Mouse (Mus musculus) neural tube, embryonic 11.5 days (tissue): ENCODE measurements around the gene Epas1. TPM values are rescaled to one million over a fixed set of nuclear protein-coding genes. Genes with fewer than 3 reads are reported as not detected.

Experiments
- ATAC-seq: fragments of 200-750 bp; cut with Nextera tagmentation; 2 replicates; pipeline ENCODE4 v1.8.0; 2017; ENCODE audit warnings: moderate number of reproducible peaks, mild to moderate bottlenecking, moderate TSS enrichment, moderate library complexity; ENCODE audit not compliant: insufficient read depth, low FRiP score, low TSS enrichment
- DNase-seq: peaks from one replicate; pipeline ENCODE4 v3.0.0-alpha.2; 2015; ENCODE audit warnings: low spot score
- H3K27ac ChIP-seq: fragments of 300-500 bp; sonication (generic); 2 replicates; pipeline ENCODE4 v1.5.1; 2014; ENCODE audit warnings: low read depth, mild to moderate bottlenecking, low read length
- H3K27me3 ChIP-seq: fragments of 300-500 bp; sonication (generic); 2 replicates; pipeline ENCODE4 v1.6.1; 2014; ENCODE audit warnings: mild to moderate bottlenecking, low read length, mixed read lengths; ENCODE audit not compliant: control insufficient read depth, insufficient read depth
- H3K36me3 ChIP-seq: fragments of 300-500 bp; sonication (generic); 2 replicates; pipeline ENCODE4 v1.6.1; 2014; ENCODE audit warnings: mild to moderate bottlenecking, low read length, moderate library complexity, mixed read lengths; ENCODE audit not compliant: control insufficient read depth, insufficient read depth
- H3K4me1 ChIP-seq: fragments of 300-500 bp; sonication (generic); 2 replicates; pipeline ENCODE4 v1.6.1; 2014; ENCODE audit warnings: low read length, mixed read lengths; ENCODE audit not compliant: control insufficient read depth, insufficient read depth
- H3K4me2 ChIP-seq: fragments of 300-500 bp; sonication (generic); 2 replicates; pipeline ENCODE4 v1.6.1; 2014; ENCODE audit warnings: low read depth, mild to moderate bottlenecking, moderate library complexity
- H3K4me3 ChIP-seq: fragments of 300-500 bp; sonication (generic); 2 replicates; pipeline ENCODE4 v1.5.1; 2014; ENCODE audit warnings: low read depth, low read length
- H3K9ac ChIP-seq: fragments of 300-500 bp; sonication (generic); 2 replicates; pipeline ENCODE4 v1.6.1; 2014; ENCODE audit warnings: mild to moderate bottlenecking, low read length
- H3K9me3 ChIP-seq: fragments of 300-500 bp; sonication (generic); 2 replicates; pipeline ENCODE4 v1.6.1; 2016; ENCODE audit warnings: low read length; ENCODE audit not compliant: control insufficient read depth
- WGBS: fragments of 180-500 bp; shearing (Covaris S2); extraction: QIAGEN DNeasy Blood & Tissue Kit; methylation state at CpG from one replicate; pipeline ENCODE4 v1.1.7; 2014; 5-methylcytosine and 5-hydroxymethylcytosine counted together
- polyA plus RNA-seq: library from polyadenylated mRNA; unstranded; fragments of >200 nt; fragmentation: Nextera tagmentation; extraction: Ambion mirVana; gene quantifications from 2 replicates; pipeline ENCODE4 v1.2.1, GENCODE M21; 2014

The Epas1 gene
- polyA plus RNA-seq, 1 experiment from 2014 or later, result 8.7 TPM

DNA sequence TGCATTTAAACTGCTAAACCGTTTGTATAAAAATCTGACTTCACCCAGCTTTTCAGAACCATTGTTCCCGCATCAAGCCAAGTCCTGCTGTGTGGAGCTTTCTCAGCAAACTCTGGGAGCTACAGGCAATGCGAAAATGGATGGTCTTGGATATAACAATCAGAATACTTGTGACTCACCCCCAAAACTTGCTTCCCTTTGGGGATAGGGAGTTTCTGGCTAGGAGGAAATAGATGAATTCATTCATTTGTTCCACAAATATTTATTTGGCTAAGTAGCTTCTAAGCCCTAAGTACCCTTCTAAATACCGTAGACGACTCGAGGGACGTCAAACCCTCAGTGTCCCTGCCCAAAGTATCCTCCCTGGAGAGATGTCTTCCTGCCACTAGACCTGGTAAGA, 27.0 kb upstream of the Epas1 start:
- no peak for DNase-seq
- no peak for ATAC-seq
- 89% methylated on average over 7 of the region's 7 CpGs for WGBS

DNA sequence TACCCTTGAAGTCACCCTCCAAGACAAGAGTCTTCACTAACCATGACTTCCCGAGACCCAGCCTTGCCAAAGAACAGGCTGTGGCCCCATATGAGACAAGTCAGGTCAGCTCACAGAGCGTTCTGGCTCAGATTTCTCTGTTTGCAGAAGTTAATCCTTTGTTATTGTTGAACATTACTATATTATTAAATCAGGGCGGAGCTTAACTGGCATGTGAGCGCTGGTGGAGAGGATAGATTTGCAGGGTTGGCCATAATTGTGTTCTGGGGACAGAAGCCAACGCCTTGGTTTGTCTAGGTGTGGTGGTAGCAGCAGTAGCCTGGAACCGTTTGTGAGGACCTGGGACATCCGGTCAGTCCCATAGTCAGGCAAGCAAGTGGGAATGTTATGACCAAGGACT, 26.5 kb upstream of the Epas1 start:
- Histone ChIP-seq H3K9me3 (no peaks in the 10 kb centered on the region), H3K4me2 (no peak overlapping the region), H3K9ac (no peak overlapping the region), H3K27me3 (no peaks in the 10 kb centered on the region), H3K4me1 (no peaks in the 10 kb centered on the region), H3K4me3 (no peak overlapping the region), H3K27ac (no peak overlapping the region), H3K36me3 (no peaks in the 10 kb centered on the region)
- WGBS, result 92% methylated on average over 7 of the region's 7 CpGs
- DNase-seq (no peak), ATAC-seq (no peak)

More for the DNA sequence above, 27.0 kb upstream of the Epas1 start:
- Histone ChIP-seq H3K27me3 (no peaks in the 10 kb centered on the region), H3K4me3 (no peak overlapping the region), H3K9me3 (no peaks in the 10 kb centered on the region), H3K9ac (no peak overlapping the region), H3K27ac (no peak overlapping the region), H3K36me3 (no peaks in the 10 kb centered on the region), H3K4me2 (no peak overlapping the region), H3K4me1 (no peaks in the 10 kb centered on the region)

DNA sequence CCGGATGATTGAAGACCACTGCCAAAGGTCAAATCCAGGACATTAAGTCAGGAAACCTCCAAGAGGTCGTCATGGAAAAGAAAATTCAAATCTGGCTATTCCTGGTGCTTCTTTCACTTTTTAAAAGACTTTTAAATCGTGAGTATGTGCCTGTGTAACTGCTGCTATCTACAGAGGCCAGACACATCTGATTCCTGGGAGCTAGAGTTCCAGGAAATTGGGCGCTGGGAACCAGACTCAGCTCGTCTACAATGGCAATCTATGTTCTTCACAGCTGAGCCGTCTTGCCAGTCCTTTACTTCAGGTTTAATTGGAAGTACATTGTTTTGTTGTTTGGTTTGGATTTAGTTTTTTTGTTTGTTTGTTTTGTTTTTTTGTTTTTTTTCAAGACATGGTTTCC, 22.2 kb upstream of the Epas1 start:
- 84% methylated on average over 6 of the region's 6 CpGs for WGBS
- no peak overlapping the region for H3K27ac ChIP-seq
- H3K9ac ChIP-seq, result no peak overlapping the region
- no peaks in the 10 kb centered on the region for H3K4me1 ChIP-seq
- no peak for ATAC-seq
- H3K4me3 ChIP-seq, result no peak overlapping the region
- no peaks in the 10 kb centered on the region for H3K36me3 ChIP-seq
- no peaks in the 10 kb centered on the region for H3K27me3 ChIP-seq
- no peak overlapping the region for H3K4me2 ChIP-seq
- no peak for DNase-seq
- no peaks in the 10 kb centered on the region for H3K9me3 ChIP-seq

DNA sequence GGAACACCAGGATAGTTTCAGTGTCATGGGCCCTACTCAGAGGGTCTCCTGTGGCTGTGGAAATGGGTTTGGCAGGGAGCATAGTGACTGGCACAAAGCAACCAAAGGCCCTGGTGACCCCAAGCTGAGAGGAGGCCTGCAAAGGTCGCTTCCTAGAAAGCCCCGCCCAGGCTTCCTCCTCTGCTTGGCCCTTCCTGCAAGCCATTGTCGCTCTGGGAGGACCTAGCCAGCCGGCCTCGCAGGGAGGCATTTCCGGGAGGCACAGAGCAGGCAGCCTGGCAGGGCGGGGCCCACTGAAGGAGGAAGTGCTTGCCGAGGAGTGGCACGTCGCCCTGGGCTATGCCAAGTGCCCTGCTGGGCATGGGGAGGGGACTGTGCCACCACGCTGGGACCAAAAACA, 21.5 kb upstream of the Epas1 start:
- ATAC-seq, result no peak
- Histone ChIP-seq H3K9ac (no peak overlapping the region), H3K4me3 (no peak overlapping the region), H3K27me3 (no peaks in the 10 kb centered on the region), H3K36me3 (no peaks in the 10 kb centered on the region), H3K4me2 (no peak overlapping the region), H3K27ac (no peak overlapping the region), H3K4me1 (no peaks in the 10 kb centered on the region), H3K9me3 (no peaks in the 10 kb centered on the region)
- peak; percentile 52 for DNase-seq
- WGBS, result 15% methylated on average over 11 of the region's 11 CpGs

DNA sequence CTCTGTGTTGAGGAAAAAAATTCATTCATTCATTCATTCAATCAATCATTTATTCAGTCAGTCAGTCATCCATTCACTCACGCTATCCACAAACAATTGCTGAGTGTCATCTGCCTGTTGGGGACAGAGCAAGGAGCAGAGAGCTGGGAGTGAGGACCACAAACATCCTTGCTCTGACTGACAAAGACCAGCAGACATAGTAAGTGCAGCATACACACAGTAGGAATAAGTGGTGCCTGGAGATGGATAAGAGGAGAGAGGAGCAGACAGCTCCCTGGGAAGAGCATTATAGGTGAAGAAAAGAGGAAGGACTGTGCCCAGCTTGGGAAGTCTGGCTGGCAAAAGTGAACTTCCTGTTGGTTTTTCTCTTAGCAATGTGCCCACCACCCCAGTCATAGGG, 21.0 kb upstream of the Epas1 start:
- no peaks in the 10 kb centered on the region for H3K36me3 ChIP-seq
- H3K4me3 ChIP-seq, result no peak overlapping the region
- no peaks in the 10 kb centered on the region for H3K9me3 ChIP-seq
- H3K27me3 ChIP-seq, result no peaks in the 10 kb centered on the region
- H3K4me1 ChIP-seq, result no peaks in the 10 kb centered on the region
- ATAC-seq (no peak), DNase-seq (no peak)
- no peak overlapping the region for H3K4me2 ChIP-seq
- 84% methylated on average over 1 of the region's 1 CpGs for WGBS
- H3K9ac ChIP-seq, result no peak overlapping the region
- H3K27ac ChIP-seq, result no peak overlapping the region

DNA sequence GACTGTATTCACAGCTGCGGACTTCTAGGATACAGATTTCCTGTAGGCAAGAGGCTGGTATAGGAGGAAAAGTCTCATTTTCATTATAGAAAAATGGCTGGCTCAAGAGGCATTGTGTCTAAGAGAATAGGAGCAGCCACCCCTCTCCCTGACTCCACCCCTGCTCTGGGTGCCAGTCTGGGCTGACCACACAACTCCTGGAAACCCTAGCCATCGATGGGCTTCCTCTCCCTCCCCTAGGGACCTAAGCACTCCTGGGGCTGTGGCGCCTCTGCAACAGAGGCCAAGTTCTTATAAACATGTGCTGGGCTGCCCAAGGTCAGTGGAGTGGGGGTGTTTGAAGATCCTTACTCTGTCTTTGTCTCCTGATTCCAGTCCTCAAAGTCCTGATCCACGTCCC, 19.9 kb upstream of the Epas1 start:
- H3K27me3 ChIP-seq, result no peaks in the 10 kb centered on the region
- ATAC-seq, result no peak
- H3K36me3 ChIP-seq, result no peaks in the 10 kb centered on the region
- H3K9ac ChIP-seq, result no peak overlapping the region
- no peaks in the 10 kb centered on the region for H3K9me3 ChIP-seq
- no peak overlapping the region for H3K4me2 ChIP-seq
- H3K27ac ChIP-seq, result no peak overlapping the region
- 85% methylated on average over 4 of the region's 4 CpGs for WGBS
- H3K4me1 ChIP-seq, result no peaks in the 10 kb centered on the region
- no peak overlapping the region for H3K4me3 ChIP-seq
- no peak for DNase-seq

DNA sequence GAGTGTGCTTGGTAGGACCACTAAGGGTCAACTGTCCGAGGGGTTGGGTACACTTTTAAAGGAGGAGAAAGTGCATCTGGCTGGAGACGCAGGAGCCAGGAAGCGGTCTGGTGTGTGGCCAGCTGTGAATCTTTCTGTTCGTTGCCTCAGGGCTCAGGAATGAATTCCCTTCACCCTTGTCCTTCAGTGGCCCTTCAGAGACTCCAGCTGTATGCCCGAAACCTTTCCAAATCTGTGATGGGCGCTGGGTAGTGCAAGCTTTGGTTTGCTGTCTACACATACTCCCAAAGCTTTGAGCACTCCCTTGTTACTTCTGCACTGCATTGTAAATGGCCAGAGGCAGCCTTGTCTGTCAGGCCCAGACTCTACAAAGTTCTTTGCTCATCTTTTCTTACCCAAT, 15.0 kb upstream of the Epas1 start:
- no peak for DNase-seq
- 81% methylated on average over 6 of the region's 6 CpGs for WGBS
- Histone ChIP-seq H3K9me3 (no peaks in the 10 kb centered on the region), H3K4me1 (no peaks in the 10 kb centered on the region), H3K9ac (no peak overlapping the region), H3K4me2 (no peak overlapping the region), H3K4me3 (no peak overlapping the region), H3K36me3 (no peaks in the 10 kb centered on the region), H3K27ac (no peak overlapping the region), H3K27me3 (no peaks in the 10 kb centered on the region)
- no peak for ATAC-seq

DNA sequence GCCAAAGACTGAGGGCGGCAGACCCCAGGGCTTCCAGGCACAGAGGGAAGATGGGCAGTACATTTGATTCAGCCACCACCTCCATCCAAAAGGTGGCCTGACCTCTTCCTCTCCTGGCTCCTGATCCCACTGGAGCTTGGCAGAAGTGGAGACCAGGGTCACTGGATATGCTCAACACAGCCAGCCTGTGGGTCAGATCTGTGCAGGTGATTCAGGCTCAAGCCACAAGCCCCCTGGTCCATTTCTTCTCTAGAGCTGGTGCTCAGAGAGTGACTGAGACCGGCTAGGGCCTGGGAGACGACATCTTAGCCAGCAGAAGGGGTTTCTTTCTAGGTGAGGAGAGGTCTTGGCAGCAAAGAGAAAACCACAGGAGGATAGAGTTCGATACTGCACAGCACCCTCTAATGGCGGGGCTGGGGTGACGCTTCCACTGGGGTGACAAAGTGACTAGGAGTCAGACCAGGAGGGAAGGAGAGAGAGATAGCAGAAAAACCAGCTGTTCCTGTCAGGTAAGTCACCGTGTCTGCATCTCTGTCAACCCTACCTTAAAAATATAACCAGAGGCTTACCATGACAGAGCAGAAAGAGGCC, 10.1 kb upstream of the Epas1 start:
- WGBS, result 80% methylated on average over 7 of the region's 7 CpGs
- H3K27me3 ChIP-seq, result no peaks in the 10 kb centered on the region
- no peak for ATAC-seq

DNA sequence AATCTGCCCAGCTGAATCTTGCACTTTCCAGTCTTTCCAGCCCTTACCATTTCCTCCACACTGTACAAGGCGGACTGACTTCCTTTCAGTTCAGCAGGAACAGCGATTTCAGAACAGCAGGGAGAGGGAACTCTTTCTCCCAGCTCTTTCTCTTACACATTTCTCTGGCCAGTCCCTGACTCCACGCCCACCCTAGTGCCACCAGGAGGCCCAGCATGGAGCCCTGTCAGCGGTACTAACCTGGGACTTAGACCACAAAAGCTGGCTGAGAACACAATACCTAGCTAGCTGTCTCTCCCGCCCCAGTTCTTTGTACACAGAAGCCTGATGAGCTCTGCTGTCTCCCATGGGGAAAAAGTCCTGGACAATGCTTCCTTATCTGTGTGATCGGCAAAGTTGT, 8.6 kb upstream of the Epas1 start:
- no peak overlapping the region for H3K4me3 ChIP-seq
- no peak overlapping the region for H3K4me2 ChIP-seq
- no peaks in the 10 kb centered on the region for H3K4me1 ChIP-seq
- no peak for DNase-seq
- H3K27ac ChIP-seq, result no peak overlapping the region
- 36% methylated on average over 6 of the region's 6 CpGs for WGBS
- no peak overlapping the region for H3K9ac ChIP-seq
- no peaks in the 10 kb centered on the region for H3K9me3 ChIP-seq
- no peak for ATAC-seq
- no peaks in the 10 kb centered on the region for H3K27me3 ChIP-seq
- no peaks in the 10 kb centered on the region for H3K36me3 ChIP-seq

More for the DNA sequence above, 10.1 kb upstream of the Epas1 start:
- Histone ChIP-seq H3K27ac (no peak overlapping the region), H3K4me1 (no peaks in the 10 kb centered on the region), H3K36me3 (no peaks in the 10 kb centered on the region), H3K4me3 (no peak overlapping the region), H3K9ac (no peak overlapping the region), H3K4me2 (no peak overlapping the region), H3K9me3 (no peaks in the 10 kb centered on the region)
- no peak for DNase-seq
